12 mouse cellular contexts compared by ENCODE assay signal in the genomic region with DNA sequence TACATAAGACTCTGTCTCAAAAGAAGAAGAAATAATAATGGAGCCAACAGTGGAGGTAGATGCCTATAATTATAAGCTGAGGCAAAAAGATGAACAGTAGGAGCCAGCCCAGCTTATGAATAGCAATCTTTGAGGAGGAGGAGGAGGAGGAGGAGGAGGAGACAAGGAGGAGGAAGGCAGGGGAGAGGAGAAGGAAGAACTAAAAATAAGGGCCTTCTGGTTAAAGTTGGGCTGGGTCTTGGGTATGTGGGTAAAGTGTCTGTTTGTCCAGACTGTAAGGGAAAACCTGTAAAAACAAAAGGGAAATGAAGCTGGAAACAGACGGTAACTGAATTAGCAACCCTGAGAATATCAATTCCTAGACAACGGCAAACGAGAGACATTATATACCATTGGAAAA. TPM values are rescaled to one million over a fixed set of nuclear protein-coding genes. Genes with fewer than 3 reads are reported as not detected.
DNase-seq lines count a peak whose midpoint lies in the region; ATAC-seq lines count a peak whose summit lies in the region.
"Had no signal": no experiment of that assay in that cellular context is flagged by ENCODE, and none has a peak within 500 bp of the region (broad histone marks: within the 10 kb centered on the region; RNA-seq: fewer than 3 reads in every experiment).

No protein-coding gene starts in this region.

- DNase-seq in neural tube, embryonic 11.5 days (ENCODE audit: low spot score), result no peak
- DNase-seq in neural tube, embryonic 10.5 days (ENCODE audit: extremely low spot score, low spot score), result no peak
- DNase-seq in gastrocnemius, adult 18-20 months (ENCODE audit: low spot score), result no peak
- no peak for DNase-seq in lung, postnatal 14 days
- DNase-seq in right cerebral cortex, postnatal 36 days (ENCODE audit: low spot score in 2 of 2), result no peak
- DNase-seq: heart, postnatal 10 days; kidney, adult 2 months; lung, adult 2 months had no signal

- 81% methylated on average over 3 of the region's 3 CpGs for WGBS in neural tube, embryonic 11.5 days
- WGBS in hindbrain, embryonic 15.5 days, result 77% methylated on average over 3 of the region's 3 CpGs
- 85% methylated on average over 3 of the region's 3 CpGs for WGBS in midbrain, embryonic 12.5 days

- no peaks in the 10 kb centered on the region for H3K27me3 ChIP-seq in neural tube, embryonic 11.5 days (ENCODE audit: control insufficient read depth, insufficient read depth, low read length)
- H3K27me3 ChIP-seq in hindbrain, embryonic 15.5 days, result no peaks in the 10 kb centered on the region
- H3K27me3 ChIP-seq in midbrain, embryonic 12.5 days, result no peaks in the 10 kb centered on the region
- H3K27me3 ChIP-seq: embryonic facial prominence, embryonic 12.5 days; Patski had no signal

- ATAC-seq in neural tube, embryonic 11.5 days (ENCODE audit: insufficient read depth, low FRiP score, low TSS enrichment), result no peak
- no peak for ATAC-seq in hindbrain, embryonic 15.5 days (ENCODE audit: low FRiP score, low read depth)
- ATAC-seq in midbrain, embryonic 12.5 days (ENCODE audit: low FRiP score, low read depth), result no peak
- ATAC-seq: Patski had no signal

- H3K4me3 ChIP-seq in neural tube, embryonic 11.5 days (ENCODE audit: low read depth, low read length), result no peak overlapping the region
- peak overlapping the region; percentile 78 for H3K4me3 ChIP-seq in hindbrain, embryonic 15.5 days
- H3K4me3 ChIP-seq in midbrain, embryonic 12.5 days, result peak overlapping the region; percentile 27

- no peaks in the 10 kb centered on the region for H3K9me3 ChIP-seq in neural tube, embryonic 11.5 days (ENCODE audit: control insufficient read depth, low read length)
- no peaks in the 10 kb centered on the region for H3K9me3 ChIP-seq in hindbrain, embryonic 15.5 days
- H3K9me3 ChIP-seq in midbrain, embryonic 12.5 days, result no peaks in the 10 kb centered on the region
- H3K9me3 ChIP-seq: embryonic facial prominence, embryonic 12.5 days had no signal

- H3K4me1 ChIP-seq in neural tube, embryonic 11.5 days (ENCODE audit: control insufficient read depth, insufficient read depth, low read length), result peaks cover 15% of the 10 kb centered on the region
- peaks cover 34% of the 10 kb centered on the region for H3K4me1 ChIP-seq in hindbrain, embryonic 15.5 days (replicated peaks)
- peaks cover 27% of the 10 kb centered on the region for H3K4me1 ChIP-seq in midbrain, embryonic 12.5 days

- H3K9ac ChIP-seq in neural tube, embryonic 11.5 days (ENCODE audit: low read length), result 0 out of 2 replicates have a peak overlapping the region, but pooled peaks have one; percentile 6
- peak overlapping the region; percentile 51; the same call in 1 of the 2 replicates for H3K9ac ChIP-seq in hindbrain, embryonic 15.5 days
- peak overlapping the region; percentile 41; the same call in 1 of the 2 replicates for H3K9ac ChIP-seq in midbrain, embryonic 12.5 days (replicated peaks)
- H3K9ac ChIP-seq: embryonic facial prominence, embryonic 12.5 days had no signal

- H3K36me3 ChIP-seq in neural tube, embryonic 11.5 days (ENCODE audit: control insufficient read depth, insufficient read depth, low read length), result peaks cover 6% of the 10 kb centered on the region; the same call in 1 of the 2 replicates
- peaks cover 20% of the 10 kb centered on the region for H3K36me3 ChIP-seq in hindbrain, embryonic 15.5 days
- peaks cover 26% of the 10 kb centered on the region for H3K36me3 ChIP-seq in midbrain, embryonic 12.5 days

- peak overlapping the region; percentile 22; the same call in 1 of the 2 replicates for H3K4me2 ChIP-seq in neural tube, embryonic 11.5 days (ENCODE audit: low read depth)
- peak overlapping the region; percentile 53 for H3K4me2 ChIP-seq in hindbrain, embryonic 15.5 days
- peak overlapping the region; percentile 58 for H3K4me2 ChIP-seq in midbrain, embryonic 12.5 days (replicated peaks)

- H3K27ac ChIP-seq in neural tube, embryonic 11.5 days (ENCODE audit: low read depth, low read length), result no peak overlapping the region
- peak overlapping the region; percentile 86 for H3K27ac ChIP-seq in hindbrain, embryonic 15.5 days (replicated peaks)
- peak overlapping the region; percentile 35; the same call in 1 of the 2 replicates for H3K27ac ChIP-seq in midbrain, embryonic 12.5 days (replicated peaks)
- H3K27ac ChIP-seq: embryonic facial prominence, embryonic 12.5 days had no signal

RNA-seq across cellular contexts. Expression of gene Os9, which starts 1.1 kb away (rescaled TPM):
- 56.2 and 68.9 TPM in 2 replicates for polyA plus RNA-seq in neural tube, embryonic 11.5 days (2014; fragmentation: Nextera tagmentation; extraction: Ambion mirVana)
- 125 and 130 TPM in 2 replicates for polyA plus RNA-seq in hindbrain, embryonic 15.5 days (2015; fragmentation: Nextera tagmentation; extraction: Ambion mirVana)
- polyA plus RNA-seq in midbrain, embryonic 12.5 days (2016; fragmentation: Nextera tagmentation; extraction: Ambion mirVana), result 112 and 116 TPM in 2 replicates
- total RNA-seq in gastrocnemius, adult 18-20 months (2021), result 10 to 100 TPM; 11.3 to 13.5 TPM

RNA-seq across cellular contexts. Expression of gene B4galnt1, which starts 43.0 kb away (rescaled TPM):
- 17.3 and 19.9 TPM in 2 replicates for polyA plus RNA-seq in neural tube, embryonic 11.5 days (2014; fragmentation: Nextera tagmentation; extraction: Ambion mirVana)
- 54.0 and 74.6 TPM in 2 replicates for polyA plus RNA-seq in hindbrain, embryonic 15.5 days (2015; fragmentation: Nextera tagmentation; extraction: Ambion mirVana)
- 15.2 and 17.7 TPM in 2 replicates for polyA plus RNA-seq in midbrain, embryonic 12.5 days (2016; fragmentation: Nextera tagmentation; extraction: Ambion mirVana)
- under 1 TPM; 0.39 to 0.93 TPM for total RNA-seq in gastrocnemius, adult 18-20 months (2021)

RNA-seq across cellular contexts. Expression of gene Agap2, which starts 46.9 kb away (rescaled TPM):
- 0.94 and 1.4 TPM in 2 replicates for polyA plus RNA-seq in neural tube, embryonic 11.5 days (2014; fragmentation: Nextera tagmentation; extraction: Ambion mirVana)
- polyA plus RNA-seq in hindbrain, embryonic 15.5 days (2015; fragmentation: Nextera tagmentation; extraction: Ambion mirVana), result 4.0 and 4.9 TPM in 2 replicates
- 1.3 TPM in 2 replicates for polyA plus RNA-seq in midbrain, embryonic 12.5 days (2016; fragmentation: Nextera tagmentation; extraction: Ambion mirVana)
- total RNA-seq in gastrocnemius, adult 18-20 months (2021), result 1 to 10 TPM; 1.3 to 1.7 TPM

RNA-seq across cellular contexts. Expression of gene Tspan31, which starts 52.0 kb away (rescaled TPM):
- polyA plus RNA-seq in neural tube, embryonic 11.5 days (2014; fragmentation: Nextera tagmentation; extraction: Ambion mirVana), result 96.5 and 99.9 TPM in 2 replicates
- 120 and 123 TPM in 2 replicates for polyA plus RNA-seq in hindbrain, embryonic 15.5 days (2015; fragmentation: Nextera tagmentation; extraction: Ambion mirVana)
- polyA plus RNA-seq in midbrain, embryonic 12.5 days (2016; fragmentation: Nextera tagmentation; extraction: Ambion mirVana), result 165 and 167 TPM in 2 replicates
- 10 to 100 TPM; 22.4 to 23.4 TPM for total RNA-seq in gastrocnemius, adult 18-20 months (2021)

RNA-seq across cellular contexts. Expression of gene Slc26a10, which starts 58.4 kb away (rescaled TPM):
- 0.36 and 0.89 TPM in 2 replicates for polyA plus RNA-seq in neural tube, embryonic 11.5 days (2014; fragmentation: Nextera tagmentation; extraction: Ambion mirVana)
- polyA plus RNA-seq in hindbrain, embryonic 15.5 days (2015; fragmentation: Nextera tagmentation; extraction: Ambion mirVana), result 0.91 and 1.0 TPM in 2 replicates
- 0.89 and 1.1 TPM in 2 replicates for polyA plus RNA-seq in midbrain, embryonic 12.5 days (2016; fragmentation: Nextera tagmentation; extraction: Ambion mirVana)
- 1 to 10 TPM; 1.6 to 2.9 TPM for total RNA-seq in gastrocnemius, adult 18-20 months (2021)
